Comparison of ENCODE assay signal across 11 mouse cellular contexts in genomic region chr5:6716179-6716578, GRCm38 (mm10).
"Had no signal": no experiment of that assay in that cellular context is flagged by ENCODE, and none has a peak within 500 bp of the region (broad histone marks: within the 10 kb centered on the region; RNA-seq: fewer than 3 reads in every experiment).

No protein-coding gene starts in this region.

- DNase-seq: kidney, adult 11 months; kidney, adult 9 months; kidney, postnatal 36 days; layer of hippocampus, adult 9-11 months; layer of hippocampus, postnatal 36 days; lung, adult 18-20 months; thymus, postnatal 4 days had no signal

- H3K4me2 ChIP-seq: midbrain, embryonic 13.5 days had no signal

- ATAC-seq: midbrain, embryonic 13.5 days had no signal

- H3K9ac ChIP-seq: midbrain, embryonic 13.5 days had no signal

- H3K27me3 ChIP-seq: midbrain, embryonic 13.5 days had no signal

- H3K36me3 ChIP-seq: limb, embryonic 10.5 days; midbrain, embryonic 13.5 days had no signal

- H3K4me3 ChIP-seq: limb, embryonic 10.5 days; midbrain, embryonic 13.5 days had no signal

- H3K4me1 ChIP-seq: limb, embryonic 10.5 days; midbrain, embryonic 13.5 days had no signal

- H3K27ac ChIP-seq: kidney, postnatal 0 days; limb, embryonic 10.5 days; midbrain, embryonic 13.5 days; stomach, postnatal 0 days had no signal

- H3K9me3 ChIP-seq: limb, embryonic 10.5 days; midbrain, embryonic 13.5 days had no signal
